Mouse (Mus musculus) heart, embryonic 12.5 days (tissue): ENCODE measurements around the gene Olfr749. TPM values are rescaled to one million over a fixed set of nuclear protein-coding genes. Genes with fewer than 3 reads are reported as not detected.
"Not testable (repeated sequence)": the region's sequence is repeated elsewhere in the genome, so short reads cannot be mapped to it uniquely, and the experiment has no call there.

ENCODE experiments used
- ATAC-seq: fragments of 200-750 bp; cut with Nextera tagmentation; 2 replicates; pipeline ENCODE4 v1.8.0; 2017; ENCODE audit warnings: moderate TSS enrichment, moderate library complexity; ENCODE audit not compliant: insufficient number of reproducible peaks, low FRiP score
- H3K27ac ChIP-seq: fragments of 300-500 bp; sonication (generic); 2 replicates; pipeline ENCODE4 v1.5.1; 2016; ENCODE audit warnings: mild to moderate bottlenecking, moderate library complexity; ENCODE audit not compliant: poor library complexity, severe bottlenecking
- H3K27me3 ChIP-seq: fragments of 300-500 bp; sonication (generic); replicated peaks from 2 replicates; pipeline ENCODE4 v1.6.1; 2016; ENCODE audit warnings: mild to moderate bottlenecking, moderate library complexity
- H3K36me3 ChIP-seq: fragments of 300-500 bp; sonication (generic); 2 replicates; pipeline ENCODE4 v1.6.1; 2016; ENCODE audit warnings: mild to moderate bottlenecking, moderate library complexity
- H3K4me1 ChIP-seq: fragments of 300-500 bp; sonication (generic); replicated peaks from 2 replicates; pipeline ENCODE4 v1.6.1; 2016; ENCODE audit warnings: mild to moderate bottlenecking
- H3K4me2 ChIP-seq: fragments of 300-500 bp; sonication (generic); 2 replicates; pipeline ENCODE4 v1.6.1; 2016; ENCODE audit warnings: mild to moderate bottlenecking, moderate library complexity
- H3K4me3 ChIP-seq: fragments of 300-500 bp; sonication (generic); 2 replicates; pipeline ENCODE4 v1.5.1; 2016; ENCODE audit warnings: mild to moderate bottlenecking
- H3K9ac ChIP-seq: fragments of 300-500 bp; sonication (generic); 2 replicates; pipeline ENCODE4 v1.6.1; 2016; ENCODE audit warnings: mild to moderate bottlenecking, moderate library complexity
- H3K9me3 ChIP-seq: fragments of 300-500 bp; sonication (generic); replicated peaks from 2 replicates; pipeline ENCODE4 v1.6.1; 2016; ENCODE audit warnings: mild to moderate bottlenecking, moderate library complexity
- WGBS: fragments of 180-500 bp; shearing (Covaris S2); methylation state at CpG from one replicate; pipeline ENCODE4 v1.1.7; 2016; 5-methylcytosine and 5-hydroxymethylcytosine counted together
- polyA plus RNA-seq: library from polyadenylated mRNA; unstranded; fragments of >200 nt; fragmentation: Nextera tagmentation; extraction: Ambion mirVana; gene quantifications from 2 replicates; pipeline ENCODE4 v1.2.1, GENCODE M21; 2016

The Olfr749 gene
- polyA plus RNA-seq, 1 experiment from 2014 or later, result not detected

DNA sequence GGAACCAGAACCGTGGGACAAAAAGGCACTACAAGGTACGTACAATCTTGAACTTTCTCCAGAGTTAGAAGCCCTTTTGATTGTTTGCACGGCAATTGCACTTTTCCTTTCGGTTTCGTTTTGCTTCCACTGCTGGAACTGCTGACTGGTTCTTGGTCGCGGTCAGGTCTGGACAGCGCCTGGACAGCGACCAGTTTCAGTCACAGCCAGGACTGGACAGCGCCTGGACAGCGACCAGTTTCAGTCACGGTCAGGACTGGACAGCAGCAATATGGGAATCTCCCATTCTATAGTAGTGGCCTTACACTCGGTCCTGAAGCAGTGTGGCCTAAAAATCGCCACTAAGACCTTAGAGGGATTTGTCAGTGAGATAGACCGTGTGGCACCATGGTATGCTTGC lies 25.0 kb downstream of the Olfr749 start:
- 85% methylated on average over 15 of the region's 15 CpGs for WGBS
- not testable (repeated sequence) for H3K9ac ChIP-seq, H3K4me1 ChIP-seq, H3K9me3 ChIP-seq, H3K4me2 ChIP-seq, H3K27me3 ChIP-seq, H3K27ac ChIP-seq, H3K4me3 ChIP-seq, ATAC-seq, H3K36me3 ChIP-seq

DNA sequence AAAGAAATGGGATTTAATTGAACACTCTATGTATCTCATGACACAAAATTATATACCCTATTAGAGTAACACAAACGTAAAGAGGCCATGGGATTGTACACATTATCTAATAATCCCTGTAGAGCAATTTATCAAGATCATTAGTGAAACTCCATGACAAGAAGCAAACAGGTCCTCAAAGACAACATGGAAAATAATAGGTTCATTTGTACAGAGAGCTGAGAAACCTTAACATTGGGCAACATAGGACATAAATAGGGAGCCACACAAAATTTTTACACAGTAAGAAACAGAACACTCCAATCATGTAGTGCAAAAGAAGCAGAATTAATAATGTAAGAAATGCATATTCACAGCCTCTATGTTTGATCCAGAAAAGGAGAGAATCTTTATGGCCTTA lies 37.8 kb downstream of the Olfr749 start, which contains the start of gene Olfr748:
Olfr748 (plus strand) TSS at position 301 of the 400 bp plus-strand sequence.
- H3K4me3 ChIP-seq, result no peak within 1 kb of the TSS
- no peaks in the 10 kb centered on the region for H3K4me1 ChIP-seq
- no peak for ATAC-seq
- H3K9ac ChIP-seq, result no peak within 1 kb of the TSS
- H3K36me3 ChIP-seq, result no peaks in the 10 kb centered on the region
- whole genome bisulfite sequencing, result 47% methylated on average over 1 of the region's 1 CpGs
- peaks cover 2% of the 10 kb centered on the region; the same call in 1 of the 2 replicates for H3K9me3 ChIP-seq
- no peak within 1 kb of the TSS for H3K27ac ChIP-seq
- H3K4me2 ChIP-seq, result no peak within 1 kb of the TSS
- H3K27me3 ChIP-seq, result no peaks in the 10 kb centered on the region

DNA sequence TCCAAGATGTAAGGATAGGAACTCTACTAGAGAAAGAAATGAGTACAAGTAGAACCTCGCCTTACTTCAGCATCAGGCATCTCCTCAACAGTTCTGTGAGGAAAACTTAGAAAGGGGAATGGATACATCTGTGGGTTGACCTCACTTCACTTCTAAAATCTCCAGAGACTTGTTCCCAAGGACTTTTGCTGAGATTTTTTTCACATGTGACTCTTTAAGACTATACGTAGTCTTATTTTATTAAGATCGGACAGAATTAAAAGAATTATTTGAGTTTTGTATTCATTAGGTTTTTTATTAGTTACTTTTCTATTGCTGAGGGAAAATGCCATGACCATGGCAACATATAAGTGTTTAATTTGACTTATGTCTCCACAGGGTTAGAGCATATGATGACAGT lies 51.8 kb downstream of the Olfr749 start, which contains the start of gene Olfr747:
Olfr747 (minus strand) TSS at position 101 of the 400 bp plus-strand sequence.
- Histone ChIP-seq H3K27ac (no peak within 1 kb of the TSS), H3K9ac (no peak within 1 kb of the TSS), H3K9me3 (peaks cover 3% of the 10 kb centered on the region; the same call in 1 of the 2 replicates), H3K27me3 (no peaks in the 10 kb centered on the region), H3K4me3 (no peak within 1 kb of the TSS), H3K36me3 (no peaks in the 10 kb centered on the region), H3K4me1 (no peaks in the 10 kb centered on the region), H3K4me2 (no peak within 1 kb of the TSS)
- no peak for ATAC-seq
- WGBS, result 81% methylated on average over 3 of the region's 3 CpGs

Other genes with a start within 250 kb of the Olfr749 start
- not detected in 2 replicates for gene Olfr742, start 241.5 kb downstream of the Olfr749 start, polyA plus RNA-seq
- not detected in 2 replicates for gene Olfr743, start 223.3 kb downstream of the Olfr749 start, polyA plus RNA-seq
- gene Olfr744, start 130.2 kb downstream of the Olfr749 start, polyA plus RNA-seq, result not detected in 2 replicates
- gene Olfr745, start 105.7 kb downstream of the Olfr749 start, polyA plus RNA-seq, result not detected in 2 replicates
- gene Olfr746, start 98.0 kb downstream of the Olfr749 start, polyA plus RNA-seq, result not detected in 2 replicates
- gene Olfr747, start 51.9 kb downstream of the Olfr749 start, polyA plus RNA-seq, result not detected in 2 replicates
- not detected in 2 replicates for gene Olfr748, start 37.7 kb downstream of the Olfr749 start, polyA plus RNA-seq
- gene Ttc5, start 40.4 kb upstream of the Olfr749 start, polyA plus RNA-seq, result 46.1 and 48.1 TPM in 2 replicates
- not detected in 2 replicates for gene Ccnb1ip1, start 62.6 kb upstream of the Olfr749 start, polyA plus RNA-seq
- 40.4 and 41.2 TPM in 2 replicates for gene Parp2, start 62.7 kb upstream of the Olfr749 start, polyA plus RNA-seq
- 6.0 and 6.1 TPM in 2 replicates for gene Tep1, start 125.5 kb upstream of the Olfr749 start, polyA plus RNA-seq
- 0.08 and 0.09 TPM in 2 replicates for gene Klhl33, start 152.4 kb upstream of the Olfr749 start, polyA plus RNA-seq
- gene Osgep, start 179.8 kb upstream of the Olfr749 start, polyA plus RNA-seq, result 108 and 111 TPM in 2 replicates
- gene Apex1, start 179.9 kb upstream of the Olfr749 start, polyA plus RNA-seq, result 152 and 159 TPM in 2 replicates
- gene Pip4p1, start 185.8 kb upstream of the Olfr749 start, polyA plus RNA-seq, result 33.6 and 37.3 TPM in 2 replicates
- 39.0 and 43.8 TPM in 2 replicates for gene Pnp, start 186.0 kb upstream of the Olfr749 start, polyA plus RNA-seq
- not detected in 2 replicates for gene Gm49342, start 199.4 kb upstream of the Olfr749 start, polyA plus RNA-seq
- gene Pnp2, start 210.9 kb upstream of the Olfr749 start, polyA plus RNA-seq, result 0.17 and 0.32 TPM in 2 replicates